Mouse (Mus musculus) right cerebral cortex, postnatal 4 days (tissue): ENCODE measurements around the gene Pum1.
A peak's percentile ranks its signal among the peaks of the same experiment; 100 is the strongest.

Experiments used
- DNase-seq: peaks from one replicate; pipeline ENCODE4 v3.0.0-alpha.2; 2022

Gene Pum1

GRCm38 (mm10) chr4:130738527-130738926 lies 75.4 kb downstream of the Pum1 start:
- DNase-seq: peak; percentile 31

- no peak for DNase-seq
These were observed 80.9 kb downstream of the Pum1 start for GRCm38 (mm10) chr4:130744058-130744457.

GRCm38 (mm10) chr4:130745561-130746306 lies 82.6 kb downstream of the Pum1 start:
- DNase-seq: peak; percentile 36

- DNase-seq: no peak
These were observed 86.4 kb downstream of the Pum1 start for GRCm38 (mm10) chr4:130749566-130749965.

GRCm38 (mm10) chr4:130751966-130752365 lies 88.8 kb downstream of the Pum1 start:
- no peak for DNase-seq

GRCm38 (mm10) chr4:130752591-130752990 lies 89.5 kb downstream of the Pum1 start:
- DNase-seq: no peak

GRCm38 (mm10) chr4:130753755-130754154 lies 90.6 kb downstream of the Pum1 start:
- no peak for DNase-seq

- DNase-seq: no peak
These were observed 91.7 kb downstream of the Pum1 start for GRCm38 (mm10) chr4:130754776-130755175.

GRCm38 (mm10) chr4:130759875-130760274 lies 96.8 kb downstream of the Pum1 start:
- DNase-seq: no peak

- DNase-seq: no peak
These were observed 98.7 kb downstream of the Pum1 start for GRCm38 (mm10) chr4:130761809-130762208.

GRCm38 (mm10) chr4:130765399-130766160 lies 102.5 kb downstream of the Pum1 start:
- DNase-seq: no peak

- DNase-seq: no peak
These were observed 103.3 kb downstream of the Pum1 start for GRCm38 (mm10) chr4:130766387-130766786.

- DNase-seq: no peak
These were observed 103.8 kb downstream of the Pum1 start for GRCm38 (mm10) chr4:130766926-130767325.

- DNase-seq: no peak
These were observed 110.8 kb downstream of the Pum1 start for GRCm38 (mm10) chr4:130773899-130774298.

- DNase-seq: no peak
These were observed 111.7 kb downstream of the Pum1 start for GRCm38 (mm10) chr4:130774822-130775221.

GRCm38 (mm10) chr4:130777647-130778046 lies 114.5 kb downstream of the Pum1 start:
- DNase-seq: no peak

GRCm38 (mm10) chr4:130779037-130779436 lies 115.9 kb downstream of the Pum1 start:
- DNase-seq: no peak

GRCm38 (mm10) chr4:130782492-130782891 lies 119.4 kb downstream of the Pum1 start:
- no peak for DNase-seq

GRCm38 (mm10) chr4:130784755-130785154 lies 121.6 kb downstream of the Pum1 start:
- peak; percentile 79 for DNase-seq

GRCm38 (mm10) chr4:130787530-130787929 lies 124.4 kb downstream of the Pum1 start:
- DNase-seq: no peak

- DNase-seq: peak; percentile 90
These were observed 127.1 kb downstream of the Pum1 start for GRCm38 (mm10) chr4:130790180-130790579.

- peak; percentile 45 for DNase-seq
These were observed 128.8 kb downstream of the Pum1 start for GRCm38 (mm10) chr4:130791811-130792375.

- DNase-seq: peak; percentile 60
These were observed 129.5 kb downstream of the Pum1 start, which contains the start of gene Sdc3 for GRCm38 (mm10) chr4:130792376-130793179. Gene Sdc3, plus strand, starts transcription at chr4:130792537.
